Mouse (Mus musculus) limb, embryonic 14.5 days (tissue): ENCODE results near the gene Dpyd. TPM values are rescaled to one million over a fixed set of nuclear protein-coding genes. Genes with fewer than 3 reads are reported as not detected.

Experiments
- ATAC-seq: fragments of 200-750 bp; cut with Nextera tagmentation; 2 replicates; pipeline ENCODE4 v1.8.0; 2017; ENCODE audit warnings: low read depth, moderate number of reproducible peaks, moderate TSS enrichment; ENCODE audit not compliant: low FRiP score
- DNase-seq: peaks from one replicate; pipeline ENCODE4 v3.0.0-alpha.2; 2015; ENCODE audit warnings: low spot score
- H3K27ac ChIP-seq: fragments of 300-500 bp; sonication (generic); replicated peaks from 2 replicates; pipeline ENCODE4 v1.5.1; 2014; ENCODE audit warnings: low read depth, mild to moderate bottlenecking, low read length, moderate library complexity, mixed read lengths
- H3K27me3 ChIP-seq: fragments of 300-500 bp; sonication (generic); 2 replicates; pipeline ENCODE4 v1.6.1; 2014; ENCODE audit warnings: low read length, mixed read lengths; ENCODE audit not compliant: control insufficient read depth, insufficient read depth
- H3K36me3 ChIP-seq: fragments of 300-500 bp; sonication (generic); 2 replicates; pipeline ENCODE4 v1.6.1; 2014; ENCODE audit warnings: mild to moderate bottlenecking, low read length, moderate library complexity, mixed read lengths; ENCODE audit not compliant: control insufficient read depth, insufficient read depth
- H3K4me1 ChIP-seq: fragments of 300-500 bp; sonication (generic); 2 replicates; pipeline ENCODE4 v1.6.1; 2014; ENCODE audit warnings: antibody characterized with exemption, low read length, mixed read lengths; ENCODE audit not compliant: control insufficient read depth, insufficient read depth
- H3K4me2 ChIP-seq: fragments of 300-500 bp; sonication (generic); replicated peaks from 2 replicates; pipeline ENCODE4 v1.6.1; 2014; ENCODE audit warnings: low read depth, mild to moderate bottlenecking, low read length, moderate library complexity; ENCODE audit not compliant: severe bottlenecking
- H3K4me3 ChIP-seq: fragments of 300-500 bp; sonication (generic); replicated peaks from 2 replicates; pipeline ENCODE4 v1.5.1; 2014; ENCODE audit warnings: low read length
- H3K9ac ChIP-seq: fragments of 300-500 bp; sonication (generic); 2 replicates; pipeline ENCODE4 v1.6.1; 2014; ENCODE audit warnings: mild to moderate bottlenecking, low read depth, low read length, moderate library complexity; ENCODE audit not compliant: severe bottlenecking
- H3K9me3 ChIP-seq: fragments of 300-500 bp; sonication (generic); 2 replicates; pipeline ENCODE4 v1.6.1; 2016; ENCODE audit warnings: low read length; ENCODE audit not compliant: control insufficient read depth
- POLR2A ChIP-seq: fragments of 200-500 bp; IDR thresholded peaks from 2 replicates; pipeline ENCODE4 v1.8.0; 2012; ENCODE audit warnings: inconsistent platforms, mild to moderate bottlenecking, moderate library complexity, borderline replicate concordance; ENCODE audit not compliant: insufficient read depth, insufficient read length; ENCODE audit errors: extremely low read depth
- WGBS: fragments of 180-500 bp; shearing (Covaris S2); extraction: QIAGEN DNeasy Blood & Tissue Kit; methylation state at CpG from one replicate; pipeline ENCODE4 v1.1.7; 2014; 5-methylcytosine and 5-hydroxymethylcytosine counted together
- polyA plus RNA-seq, 2 experiments: library from polyadenylated mRNA; depleted of rRNA in 1 of 2; stranded (reverse) in 1 of 2; unstranded in 1 of 2; fragments of >200 nt; fragmentation: Nextera tagmentation in 1 of 2; extraction: Ambion mirVana in 1 of 2; gene quantifications; 2 replicates each; pipeline versions ENCODE4 v1.2.1 to v1.2.3; 2012 to 2014

Dpyd gene
- polyA plus RNA-seq, 2 experiments = 3.1 to 5.2 TPM

- Histone ChIP-seq H3K27me3 (no peaks in the 10 kb centered on the region), H3K4me2 (no peak overlapping the region), H3K4me3 (no peak overlapping the region), H3K27ac (no peak overlapping the region), H3K9me3 (no peaks in the 10 kb centered on the region), H3K4me1 (no peaks in the 10 kb centered on the region), H3K36me3 (no peaks in the 10 kb centered on the region), H3K9ac (no peak overlapping the region)
- ATAC-seq (no peak), DNase-seq (no peak)
- no peak for TF ChIP-seq POLR2A
- WGBS = 69% methylated on average over 2 of the region's 2 CpGs
Measured at GRCm38 (mm10) chr3:119220763-119221412, 659.0 kb downstream of the Dpyd start.

GRCm38 (mm10) chr3:119243181-119243580 lies 681.3 kb downstream of the Dpyd start:
- WGBS = 88% methylated on average over 3 of the region's 3 CpGs
- Histone ChIP-seq H3K4me2 (no peak overlapping the region), H3K27me3 (no peaks in the 10 kb centered on the region), H3K4me1 (no peaks in the 10 kb centered on the region), H3K9ac (no peak overlapping the region), H3K4me3 (no peak overlapping the region), H3K27ac (no peak overlapping the region), H3K9me3 (no peaks in the 10 kb centered on the region), H3K36me3 (no peaks in the 10 kb centered on the region)
- ATAC-seq = no peak
- TF ChIP-seq POLR2A = no peak
- no peak for DNase-seq

- no peak overlapping the region for H3K27ac ChIP-seq
- no peaks in the 10 kb centered on the region for H3K9me3 ChIP-seq
- H3K4me3 ChIP-seq = no peak overlapping the region
- ATAC-seq (no peak), DNase-seq (no peak)
- no peak overlapping the region for H3K9ac ChIP-seq
- no peaks in the 10 kb centered on the region for H3K36me3 ChIP-seq
- no peaks in the 10 kb centered on the region for H3K27me3 ChIP-seq
- H3K4me2 ChIP-seq = no peak overlapping the region
- TF ChIP-seq POLR2A = no peak
- WGBS = 50% methylated on average over 5 of the region's 5 CpGs
- no peaks in the 10 kb centered on the region for H3K4me1 ChIP-seq
Measured at GRCm38 (mm10) chr3:119256516-119256915, 694.6 kb downstream of the Dpyd start.

GRCm38 (mm10) chr3:119275241-119275640 lies 713.3 kb downstream of the Dpyd start:
- Histone ChIP-seq H3K9me3 (no peaks in the 10 kb centered on the region), H3K27ac (no peak overlapping the region), H3K36me3 (no peaks in the 10 kb centered on the region), H3K4me3 (no peak overlapping the region), H3K9ac (no peak overlapping the region), H3K4me1 (no peaks in the 10 kb centered on the region), H3K4me2 (no peak overlapping the region), H3K27me3 (no peaks in the 10 kb centered on the region)
- WGBS = 67% methylated on average over 2 of the region's 2 CpGs
- TF ChIP-seq POLR2A = no peak
- ATAC-seq = no peak
- peak; percentile 72 for DNase-seq

GRCm38 (mm10) chr3:119280671-119281070 lies 718.7 kb downstream of the Dpyd start:
- no peak for ATAC-seq
- no peaks in the 10 kb centered on the region for H3K27me3 ChIP-seq

More at GRCm38 (mm10) chr3:119280671-119281070, 718.7 kb downstream of the Dpyd start:
- H3K4me3 ChIP-seq = no peak overlapping the region
- H3K9me3 ChIP-seq = no peaks in the 10 kb centered on the region
- H3K4me2 ChIP-seq = no peak overlapping the region
- 93% methylated on average over 2 of the region's 2 CpGs for WGBS
- no peak for TF ChIP-seq POLR2A
- H3K36me3 ChIP-seq = no peaks in the 10 kb centered on the region
- no peak overlapping the region for H3K27ac ChIP-seq
- no peak for DNase-seq
- H3K4me1 ChIP-seq = no peaks in the 10 kb centered on the region
- no peak overlapping the region for H3K9ac ChIP-seq
